Mouse (Mus musculus) ES-E14 (cell line): ENCODE measurements at regions not wholly inside any gene's neighbourhood (a gene's known extent, or its start where the extent isn't known, plus 50 kb on each side); places are given as distances from the start of the nearest gene placed in this dataset.

Source experiments
- CHD2 ChIP-seq: IDR thresholded peaks from 2 replicates; pipeline ENCODE4 v1.6.1; 2014; ENCODE audit warnings: mild to moderate bottlenecking, low read depth, low read length, inconsistent platforms
- ZNF384 ChIP-seq: IDR thresholded peaks from 2 replicates; pipeline ENCODE4 v1.6.1; 2012; ENCODE audit warnings: low read depth, low read length, inconsistent platforms

DNA sequence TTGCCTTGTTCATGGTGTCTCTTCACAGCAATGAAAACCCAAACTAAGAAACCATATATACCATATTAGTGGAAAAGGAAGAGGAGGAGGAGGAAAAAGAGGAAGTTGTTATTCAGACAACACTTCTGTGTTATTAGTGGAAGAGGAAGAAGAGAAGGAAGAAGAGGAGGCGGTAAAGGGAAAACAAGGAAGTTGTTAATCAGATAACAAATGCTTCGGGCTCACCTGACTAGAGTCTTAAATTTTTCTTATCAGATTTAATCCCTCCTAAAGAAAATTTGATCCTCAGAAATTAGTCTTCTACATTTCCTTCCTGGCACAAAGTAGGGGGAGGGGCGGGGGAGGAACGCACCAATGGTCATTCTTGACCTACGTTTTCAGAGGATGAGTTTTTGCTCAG lies 101.8 kb upstream of the Fer start:
- no peak for TF ChIP-seq CHD2
- TF ChIP-seq ZNF384, result no peak
